Mouse (Mus musculus) brain, embryonic 14.5 days (tissue): ENCODE data around the gene Zfp981.

ENCODE experiments used
- CTCF ChIP-seq: fragments of 200-500 bp; IDR thresholded peaks from 2 replicates; pipeline ENCODE4 v1.5.1; 2012; ENCODE audit warnings: inconsistent platforms, mild to moderate bottlenecking, moderate library complexity, borderline replicate concordance; ENCODE audit not compliant: insufficient read depth, insufficient read length; ENCODE audit errors: extremely low read depth
- POLR2A ChIP-seq: fragments of 200-500 bp; IDR thresholded peaks from 2 replicates; pipeline ENCODE4 v1.6.1; 2012; ENCODE audit warnings: mild to moderate bottlenecking, inconsistent platforms, borderline replicate concordance; ENCODE audit not compliant: poor library complexity, insufficient read depth, insufficient read length, severe bottlenecking; ENCODE audit errors: extremely low read depth

DNA sequence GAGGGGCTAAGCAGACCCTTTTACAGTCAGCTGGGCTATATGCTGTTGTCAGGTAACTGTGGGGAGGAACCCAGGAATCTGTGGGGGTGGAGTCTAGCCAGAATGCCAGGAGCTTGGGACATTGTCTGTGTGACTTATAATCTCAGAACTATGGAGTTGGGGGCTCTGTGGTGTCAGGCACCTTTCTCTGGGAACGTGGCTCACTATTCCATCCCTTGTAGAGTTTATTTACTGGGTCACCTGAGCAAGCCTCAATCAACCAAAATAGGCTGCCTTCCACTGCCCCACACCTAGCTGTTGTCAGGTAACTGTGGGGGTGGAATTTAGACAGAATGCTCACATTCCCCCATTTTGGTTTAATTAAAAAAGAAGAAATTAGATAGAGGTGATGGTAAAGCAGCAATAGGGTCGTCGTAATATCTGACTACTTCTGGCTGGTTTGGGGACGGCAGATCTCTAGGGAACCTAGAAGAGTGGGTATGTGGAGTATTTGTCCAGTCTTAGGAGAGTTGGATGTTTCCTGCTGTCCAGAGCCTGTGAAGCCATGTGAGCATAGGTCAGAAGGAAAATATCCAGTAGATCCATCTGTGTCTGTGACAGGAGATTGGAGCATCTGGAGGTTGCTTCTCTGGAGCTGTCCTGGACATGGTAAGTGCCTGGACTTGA lies 45.6 kb upstream of the Zfp981 start:
- no peak for TF ChIP-seq POLR2A
- no peak for TF ChIP-seq CTCF
